Mouse (Mus musculus) frontal cortex, postnatal 14 days (tissue): ENCODE measurements around the gene Ogfrl1.

Experiments used
- DNase-seq, 2 experiments: peaks; one replicate each; pipeline ENCODE4 v3.0.0; 2022; ENCODE audit warnings: low spot score in 2 of 2

Gene Ogfrl1

GRCm38 (mm10) chr1:23352895-23353294 lies 44.7 kb downstream of the Ogfrl1 start:
- no peak for DNase-seq

GRCm38 (mm10) chr1:23351756-23352155 lies 45.8 kb downstream of the Ogfrl1 start:
- no peak for DNase-seq

GRCm38 (mm10) chr1:23345633-23346032 lies 51.9 kb downstream of the Ogfrl1 start:
- no peak for DNase-seq

GRCm38 (mm10) chr1:23342864-23343263 lies 54.7 kb downstream of the Ogfrl1 start:
- DNase-seq: no peak

- DNase-seq: no peak
Observed at GRCm38 (mm10) chr1:23342224-23342623, 55.3 kb downstream of the Ogfrl1 start.

- no peak for DNase-seq
Observed at GRCm38 (mm10) chr1:23335726-23336363, 61.7 kb downstream of the Ogfrl1 start.

- no peak for DNase-seq
Observed at GRCm38 (mm10) chr1:23335050-23335449, 62.5 kb downstream of the Ogfrl1 start.

GRCm38 (mm10) chr1:23332192-23332591 lies 65.4 kb downstream of the Ogfrl1 start:
- DNase-seq: no peak

GRCm38 (mm10) chr1:23325160-23325559 lies 72.4 kb downstream of the Ogfrl1 start:
- no peak for DNase-seq

- no peak for DNase-seq
Observed at GRCm38 (mm10) chr1:23324226-23324625, 73.3 kb downstream of the Ogfrl1 start.

GRCm38 (mm10) chr1:23323286-23323685 lies 74.3 kb downstream of the Ogfrl1 start:
- DNase-seq: no peak

GRCm38 (mm10) chr1:23322208-23322607 lies 75.4 kb downstream of the Ogfrl1 start:
- no peak for DNase-seq

- DNase-seq: no peak
Observed at GRCm38 (mm10) chr1:23321331-23321851, 76.2 kb downstream of the Ogfrl1 start.

- DNase-seq: no peak
Observed at GRCm38 (mm10) chr1:23320591-23321195, 76.9 kb downstream of the Ogfrl1 start.
